Mouse (Mus musculus) olfactory bulb, adult 2 months (tissue): Measurements from ENCODE around the gene Cfap69. TPM values are rescaled to one million over a fixed set of nuclear protein-coding genes. Genes with fewer than 3 reads are reported as not detected.

Experiments
- H3K27ac ChIP-seq: fragments of 200-500 bp; 2 replicates; pipeline ENCODE4 v1.5.1; 2012; ENCODE audit warnings: low read depth, low read length; ENCODE audit not compliant: insufficient read depth
- H3K4me1 ChIP-seq: fragments of 200-500 bp; 2 replicates; pipeline ENCODE4 v1.6.1; 2012; ENCODE audit warnings: low read length; ENCODE audit not compliant: control insufficient read depth, insufficient read depth
- H3K4me3 ChIP-seq: fragments of 200-500 bp; 2 replicates; pipeline ENCODE4 v1.5.1; 2012; ENCODE audit warnings: mild to moderate bottlenecking, low read depth, low read length, moderate library complexity; ENCODE audit not compliant: insufficient read depth
- CTCF ChIP-seq: fragments of 200-500 bp; IDR thresholded peaks from 2 replicates; pipeline ENCODE4 v1.5.1; 2012; ENCODE audit warnings: low read depth, mild to moderate bottlenecking, low read length, moderate library complexity; ENCODE audit not compliant: insufficient read depth
- POLR2A ChIP-seq: fragments of 200-500 bp; IDR thresholded peaks from 2 replicates; pipeline ENCODE4 v1.6.1; 2012; ENCODE audit warnings: mild to moderate bottlenecking, low read depth, low read length, moderate library complexity; ENCODE audit not compliant: insufficient read depth
- WGBS: fragments of 180-500 bp; shearing (Covaris S2); methylation state at CpG from one replicate; pipeline ENCODE4 v1.1.7; 2018; 5-methylcytosine and 5-hydroxymethylcytosine counted together
- polyA plus RNA-seq: library from polyadenylated mRNA; stranded (reverse); fragments of >200 nt; gene quantifications from 2 replicates; pipeline ENCODE4 v1.2.4, GENCODE M21; 2012; ENCODE audit warnings: low replicate concordance; ENCODE audit not compliant: missing spikeins, insufficient read depth, insufficient read length

Gene Cfap69
- polyA plus RNA-seq: not detected in 2 replicates

GRCm38 (mm10) chr5:5663655-5664370 is at the start of gene Cfap69:
TSS of gene Cfap69 (minus strand) at chr5:5664239.
- H3K4me1 ChIP-seq: 0 out of 2 replicates have a peak, but pooled peaks cover 2% of the 10 kb centered on the region
- H3K4me3 ChIP-seq: peak within 1 kb of the TSS; percentile 78
- H3K27ac ChIP-seq: no peak within 1 kb of the TSS
- TF ChIP-seq POLR2A: peak; percentile 35; the same call in 1 of the 2 replicates
- TF ChIP-seq CTCF: no peak
- under 1% methylated on average over 48 of the region's 48 CpGs for WGBS

- H3K4me1 ChIP-seq: no peaks in the 10 kb centered on the region
- H3K27ac ChIP-seq: no peak overlapping the region
- no peak overlapping the region for H3K4me3 ChIP-seq
- no peak for TF ChIP-seq CTCF
- no peak for TF ChIP-seq POLR2A
- WGBS: 72% methylated on average over 4 of the region's 4 CpGs
Measured at GRCm38 (mm10) chr5:5711032-5711431, 47.0 kb upstream of the Cfap69 start.

GRCm38 (mm10) chr5:5707341-5708278 is 43.6 kb upstream of the Cfap69 start:
- Histone ChIP-seq H3K4me1 (no peaks in the 10 kb centered on the region), H3K27ac (no peak overlapping the region), H3K4me3 (no peak overlapping the region)
- WGBS: 75% methylated on average over 13 of the region's 13 CpGs
- no peak for TF ChIP-seq CTCF
- TF ChIP-seq POLR2A: no peak

- TF ChIP-seq POLR2A: no peak
- TF ChIP-seq CTCF: no peak
- no peak overlapping the region for H3K4me3 ChIP-seq
- no peak overlapping the region for H3K27ac ChIP-seq
- 67% methylated on average over 2 of the region's 2 CpGs for WGBS
- no peaks in the 10 kb centered on the region for H3K4me1 ChIP-seq
Measured at GRCm38 (mm10) chr5:5705019-5705418, 41.0 kb upstream of the Cfap69 start.

GRCm38 (mm10) chr5:5700386-5700785 is 36.3 kb upstream of the Cfap69 start:
- Histone ChIP-seq H3K4me3 (no peak overlapping the region), H3K4me1 (no peaks in the 10 kb centered on the region), H3K27ac (no peak overlapping the region)
- 65% methylated on average over 2 of the region's 2 CpGs for WGBS
- TF ChIP-seq POLR2A (no peak), CTCF (no peak)

GRCm38 (mm10) chr5:5698830-5699229 is 34.8 kb upstream of the Cfap69 start:
- TF ChIP-seq CTCF: no peak
- no peak for TF ChIP-seq POLR2A
- H3K27ac ChIP-seq: no peak overlapping the region
- no peak overlapping the region for H3K4me3 ChIP-seq
- WGBS: 81% methylated on average over 3 of the region's 3 CpGs
- H3K4me1 ChIP-seq: no peaks in the 10 kb centered on the region

GRCm38 (mm10) chr5:5695401-5695942 is 31.4 kb upstream of the Cfap69 start:
- H3K27ac ChIP-seq: no peak overlapping the region
- TF ChIP-seq POLR2A: no peak
- no peak for TF ChIP-seq CTCF
- H3K4me1 ChIP-seq: peaks cover 4% of the 10 kb centered on the region; the same call in 1 of the 2 replicates
- 90% methylated on average over 5 of the region's 5 CpGs for WGBS
- no peak overlapping the region for H3K4me3 ChIP-seq

GRCm38 (mm10) chr5:5693956-5694653 is 30.1 kb upstream of the Cfap69 start, which contains the start of gene Steap2:
TSS of gene Steap2 (minus strand) at chr5:5694578.
- WGBS: under 1% methylated on average over 66 of the region's 66 CpGs
- Histone ChIP-seq H3K27ac (peak within 1 kb of the TSS; percentile 43), H3K4me3 (peak within 1 kb of the TSS; percentile 93), H3K4me1 (peaks cover 4% of the 10 kb centered on the region; the same call in 1 of the 2 replicates)
- TF ChIP-seq POLR2A (peak; percentile 70; the same call in 1 of the 2 replicates), CTCF (no peak)
